Mouse (Mus musculus): ENCODE results near the gene Chpf2. TPM values are rescaled to one million over a fixed set of nuclear protein-coding genes. Genes with fewer than 3 reads are reported as not detected.

Chpf2 gene
- total and polyA plus RNA-seq, 3 experiments: 7.3 to 19.9 (median 15.8) TPM

GRCm38 (mm10) chr5:24638131-24638530 lies 51.6 kb downstream of the Chpf2 start:
- TF ChIP-seq POLR2AphosphoS5 (IDR thresholded peaks at IDR 0.05; ENCODE audit: insufficient replicate concordance, low read depth, low read length): no peak
- no peak for TF ChIP-seq TAL1 (conservative IDR thresholded peaks at IDR 0.05; ENCODE audit: low read depth, low read length)
- TF ChIP-seq GATA1 (IDR thresholded peaks at IDR 0.05; ENCODE audit: borderline replicate concordance, low read length): no peak
- no peak for TF ChIP-seq CTCF (IDR thresholded peaks at IDR 0.05; ENCODE audit: low read depth, low read length)
- TF ChIP-seq GATA2 (IDR thresholded peaks at IDR 0.05; ENCODE audit: borderline replicate concordance, low read depth, low read length): no peak
- Histone ChIP-seq H3K36me3 (replicated peaks) (no peaks in the 10 kb centered on the region), H3K27me3 (ENCODE audit: insufficient read depth, low read length) (peaks cover 16% of the 10 kb centered on the region), H3K9me3 (replicated peaks) (no peaks in the 10 kb centered on the region), H3K4me1 (ENCODE audit: insufficient read depth, low read depth, low read length) (no peaks in the 10 kb centered on the region), H3K4me3 (ENCODE audit: low read depth, low read length) (no peak overlapping the region)
- no peak for ATAC-seq (ENCODE audit: extremely low read depth, insufficient number of reproducible peaks, low FRiP score, poor library complexity, severe bottlenecking)
- no peak for DNase-seq (ENCODE audit: low spot score)

- no peaks in the 10 kb centered on the region for H3K4me1 ChIP-seq (ENCODE audit: insufficient read depth, low read depth, low read length)
- no peaks in the 10 kb centered on the region for H3K9me3 ChIP-seq (replicated peaks)
- no peak overlapping the region for H3K4me3 ChIP-seq (ENCODE audit: low read depth, low read length)
- TF ChIP-seq POLR2AphosphoS5 (IDR thresholded peaks at IDR 0.05; ENCODE audit: insufficient replicate concordance, low read depth, low read length) (no peak), TAL1 (conservative IDR thresholded peaks at IDR 0.05; ENCODE audit: low read depth, low read length) (no peak), GATA2 (IDR thresholded peaks at IDR 0.05; ENCODE audit: borderline replicate concordance, low read depth, low read length) (no peak), GATA1 (IDR thresholded peaks at IDR 0.05; ENCODE audit: borderline replicate concordance, low read length) (no peak), CTCF (IDR thresholded peaks at IDR 0.05; ENCODE audit: low read depth, low read length) (no peak)
- no peak for ATAC-seq (ENCODE audit: extremely low read depth, insufficient number of reproducible peaks, low FRiP score, poor library complexity, severe bottlenecking)
- no peaks in the 10 kb centered on the region for H3K36me3 ChIP-seq (replicated peaks)
- peaks cover 15% of the 10 kb centered on the region for H3K27me3 ChIP-seq (ENCODE audit: insufficient read depth, low read length)
- no peak for DNase-seq (ENCODE audit: low spot score)
Measured at GRCm38 (mm10) chr5:24639081-24639480, 52.5 kb downstream of the Chpf2 start.

Other genes with a start within 250 kb of the Chpf2 start
- gene Kcnh2, start 235.1 kb upstream of the Chpf2 start, total RNA-seq (2014; fragmentation: Nextera tagmentation): 3.3 and 6.8 TPM in 2 replicates
- 1.0 and 1.3 TPM in 2 replicates for gene Kcnh2, start 235.1 kb upstream of the Chpf2 start, total RNA-seq (2017)
- 12.6 and 15.1 TPM in 2 replicates for gene Kcnh2, start 235.1 kb upstream of the Chpf2 start, polyA plus RNA-seq (2012)
- 0.23 and 0.58 TPM in 2 replicates for gene Nos3, start 221.9 kb upstream of the Chpf2 start, total RNA-seq (2014; fragmentation: Nextera tagmentation)
- 0.17 and 0.22 TPM in 2 replicates for gene Nos3, start 221.9 kb upstream of the Chpf2 start, total RNA-seq (2017)
- gene Nos3, start 221.9 kb upstream of the Chpf2 start, polyA plus RNA-seq (2012): 0.07 and 0.09 TPM in 2 replicates
- gene Atg9b, start 194.6 kb upstream of the Chpf2 start, total RNA-seq (2014; fragmentation: Nextera tagmentation): not detected in 2 replicates
- 0.06 and 0.11 TPM in 2 replicates for gene Atg9b, start 194.6 kb upstream of the Chpf2 start, total RNA-seq (2017)
- gene Atg9b, start 194.6 kb upstream of the Chpf2 start, polyA plus RNA-seq (2012): 0.15 TPM in 2 replicates
- 13.5 and 17.7 TPM in 2 replicates for gene Abcb8, start 193.1 kb upstream of the Chpf2 start, total RNA-seq (2014; fragmentation: Nextera tagmentation)
- 15.4 and 20.4 TPM in 2 replicates for gene Abcb8, start 193.1 kb upstream of the Chpf2 start, total RNA-seq (2017)
- 43.6 and 44.0 TPM in 2 replicates for gene Abcb8, start 193.1 kb upstream of the Chpf2 start, polyA plus RNA-seq (2012)
- not detected in 2 replicates for gene Asic3, start 173.3 kb upstream of the Chpf2 start, total RNA-seq (2014; fragmentation: Nextera tagmentation)
- gene Asic3, start 173.3 kb upstream of the Chpf2 start, total RNA-seq (2017): 0.05 TPM in 1 of 2 replicates, not detected in the other
- gene Asic3, start 173.3 kb upstream of the Chpf2 start, polyA plus RNA-seq (2012): 0.06 TPM in 1 of 2 replicates, not detected in the other
- 14.3 and 19.1 TPM in 2 replicates for gene Cdk5, start 163.2 kb upstream of the Chpf2 start, total RNA-seq (2014; fragmentation: Nextera tagmentation)
- 26.6 and 28.1 TPM in 2 replicates for gene Cdk5, start 163.2 kb upstream of the Chpf2 start, total RNA-seq (2017)
- 9.8 and 12.7 TPM in 2 replicates for gene Cdk5, start 163.2 kb upstream of the Chpf2 start, polyA plus RNA-seq (2012)
- 24.7 and 42.1 TPM in 2 replicates for gene Slc4a2, start 162.9 kb upstream of the Chpf2 start, total RNA-seq (2014; fragmentation: Nextera tagmentation)
- 25.5 and 30.5 TPM in 2 replicates for gene Slc4a2, start 162.9 kb upstream of the Chpf2 start, total RNA-seq (2017)
- gene Slc4a2, start 162.9 kb upstream of the Chpf2 start, polyA plus RNA-seq (2012): 17.4 and 20.0 TPM in 2 replicates
- gene Fastk, start 141.5 kb upstream of the Chpf2 start, total RNA-seq (2014; fragmentation: Nextera tagmentation): 95.9 and 97.8 TPM in 2 replicates
- 36.2 and 46.9 TPM in 2 replicates for gene Fastk, start 141.5 kb upstream of the Chpf2 start, total RNA-seq (2017)
- gene Fastk, start 141.5 kb upstream of the Chpf2 start, polyA plus RNA-seq (2012): 286 and 295 TPM in 2 replicates
- 11.1 and 14.3 TPM in 2 replicates for gene Tmub1, start 138.9 kb upstream of the Chpf2 start, total RNA-seq (2014; fragmentation: Nextera tagmentation)
- 13.3 and 16.1 TPM in 2 replicates for gene Tmub1, start 138.9 kb upstream of the Chpf2 start, total RNA-seq (2017)
- gene Tmub1, start 138.9 kb upstream of the Chpf2 start, polyA plus RNA-seq (2012): 36.3 and 38.1 TPM in 2 replicates
- 22.0 and 26.3 TPM in 2 replicates for gene Agap3, start 134.6 kb upstream of the Chpf2 start, total RNA-seq (2014; fragmentation: Nextera tagmentation)
- 30.3 and 32.8 TPM in 2 replicates for gene Agap3, start 134.6 kb upstream of the Chpf2 start, total RNA-seq (2017)
- gene Agap3, start 134.6 kb upstream of the Chpf2 start, polyA plus RNA-seq (2012): 133 and 147 TPM in 2 replicates
- gene Gbx1, start 59.5 kb upstream of the Chpf2 start, total RNA-seq (2014; fragmentation: Nextera tagmentation): not detected in 2 replicates
- gene Gbx1, start 59.5 kb upstream of the Chpf2 start, total RNA-seq (2017): 0.12 TPM in 1 of 2 replicates, not detected in the other
- 0.01 and 0.02 TPM in 2 replicates for gene Gbx1, start 59.5 kb upstream of the Chpf2 start, polyA plus RNA-seq (2012)
- not detected in 2 replicates for gene Asb10, start 45.8 kb upstream of the Chpf2 start, total RNA-seq (2014; fragmentation: Nextera tagmentation)
- gene Asb10, start 45.8 kb upstream of the Chpf2 start, total RNA-seq (2017): not detected in 2 replicates
- 0.04 TPM in 1 of 2 replicates, not detected in the other for gene Asb10, start 45.8 kb upstream of the Chpf2 start, polyA plus RNA-seq (2012)
- not detected in 2 replicates for gene 4931409K22Rik, start 29.9 kb upstream of the Chpf2 start, total RNA-seq (2014; fragmentation: Nextera tagmentation)
- 0.06 TPM in 1 of 2 replicates, not detected in the other for gene 4931409K22Rik, start 29.9 kb upstream of the Chpf2 start, total RNA-seq (2017)
- gene 4931409K22Rik, start 29.9 kb upstream of the Chpf2 start, polyA plus RNA-seq (2012): not detected in 2 replicates
- 54.2 and 58.8 TPM in 2 replicates for gene Abcf2, start 9.3 kb upstream of the Chpf2 start, total RNA-seq (2014; fragmentation: Nextera tagmentation)
- gene Abcf2, start 9.3 kb upstream of the Chpf2 start, total RNA-seq (2017): 89.5 and 94.6 TPM in 2 replicates
- 68.5 and 81.4 TPM in 2 replicates for gene Abcf2, start 9.3 kb upstream of the Chpf2 start, polyA plus RNA-seq (2012)
- not detected in 2 replicates for gene Smarcd3, start 37.7 kb downstream of the Chpf2 start, total RNA-seq (2014; fragmentation: Nextera tagmentation)
- gene Smarcd3, start 37.7 kb downstream of the Chpf2 start, total RNA-seq (2017): 0.06 and 0.22 TPM in 2 replicates
- 0.12 TPM in 1 of 2 replicates, not detected in the other for gene Smarcd3, start 37.7 kb downstream of the Chpf2 start, polyA plus RNA-seq (2012)
- 40.8 and 44.7 TPM in 2 replicates for gene Nub1, start 98.8 kb downstream of the Chpf2 start, total RNA-seq (2014; fragmentation: Nextera tagmentation)
- gene Nub1, start 98.8 kb downstream of the Chpf2 start, total RNA-seq (2017): 56.3 and 58.6 TPM in 2 replicates
- 25.8 and 28.8 TPM in 2 replicates for gene Nub1, start 98.8 kb downstream of the Chpf2 start, polyA plus RNA-seq (2012)
- gene Wdr86, start 144.0 kb downstream of the Chpf2 start, total RNA-seq (2014; fragmentation: Nextera tagmentation): not detected in 2 replicates
- gene Wdr86, start 144.0 kb downstream of the Chpf2 start, total RNA-seq (2017): under 0.01 and 0.44 TPM in 2 replicates
- gene Wdr86, start 144.0 kb downstream of the Chpf2 start, polyA plus RNA-seq (2012): not detected in 2 replicates
- gene Crygn, start 171.3 kb downstream of the Chpf2 start, total RNA-seq (2014; fragmentation: Nextera tagmentation): not detected in 2 replicates
- gene Crygn, start 171.3 kb downstream of the Chpf2 start, total RNA-seq (2017): not detected in 2 replicates
- gene Crygn, start 171.3 kb downstream of the Chpf2 start, polyA plus RNA-seq (2012): 0.47 and 0.95 TPM in 2 replicates

All from G1E (cell line).